ENCODE assay signal across 8 mouse cellular contexts in genomic region chr1:179958871-179959720, GRCm38 (mm10). TPM values are rescaled to one million over a fixed set of nuclear protein-coding genes. Genes with fewer than 3 reads are reported as not detected.
DNase-seq lines count a peak whose midpoint lies in the region; ATAC-seq lines count a peak whose summit lies in the region.

No protein-coding gene starts in this region.

- peak; percentile 37 for ATAC-seq in cerebellum, adult (ENCODE audit: insufficient number of reproducible peaks, low FRiP score, low TSS enrichment)
- no peak; the same call in 1 of the 2 replicates for ATAC-seq in embryonic facial prominence, embryonic 15.5 days (ENCODE audit: insufficient number of reproducible peaks, low FRiP score, low TSS enrichment, low read depth)
- ATAC-seq in hindbrain, embryonic 13.5 days (ENCODE audit: low FRiP score) = peak; percentile 77; the same call in 1 of the 2 replicates

- H3K9ac ChIP-seq in embryonic facial prominence, embryonic 15.5 days = peak overlapping the region; percentile 84
- peak overlapping the region; percentile 93 for H3K9ac ChIP-seq in hindbrain, embryonic 13.5 days

- peak overlapping the region; percentile 79 for H3K4me2 ChIP-seq in embryonic facial prominence, embryonic 15.5 days (replicated peaks)
- H3K4me2 ChIP-seq in hindbrain, embryonic 13.5 days = peak overlapping the region; percentile 84

- no peaks in the 10 kb centered on the region for H3K9me3 ChIP-seq in embryonic facial prominence, embryonic 15.5 days (replicated peaks)
- no peaks in the 10 kb centered on the region for H3K9me3 ChIP-seq in hindbrain, embryonic 13.5 days

- peak overlapping the region; percentile 95 for H3K27ac ChIP-seq in embryonic facial prominence, embryonic 15.5 days (replicated peaks)
- peak overlapping the region; percentile 96 for H3K27ac ChIP-seq in hindbrain, embryonic 13.5 days

- no peak for DNase-seq in cerebellum, adult 11-12 months
- DNase-seq in adrenal gland, postnatal 25 days = peak; percentile 44
- peak; percentile 30 to 37 for DNase-seq in left cerebral cortex, adult 8-10 months (ENCODE audit: low spot score in 2 of 2)
- peak; percentile 43 for DNase-seq in mesoderm, embryonic 11.5 days (ENCODE audit: low read depth, low spot score)
- peak; percentile 13 for DNase-seq in skeletal muscle tissue, adult 2 months (ENCODE audit: low read depth, low spot score)

- WGBS in embryonic facial prominence, embryonic 15.5 days = 4% methylated on average over 41 of the region's 41 CpGs
- WGBS in hindbrain, embryonic 13.5 days = 4% methylated on average over 38 of the region's 41 CpGs

- peak overlapping the region; percentile 69 for H3K4me3 ChIP-seq in embryonic facial prominence, embryonic 15.5 days (replicated peaks)
- H3K4me3 ChIP-seq in hindbrain, embryonic 13.5 days = peak overlapping the region; percentile 79

- H3K36me3 ChIP-seq in embryonic facial prominence, embryonic 15.5 days = no peaks in the 10 kb centered on the region
- H3K36me3 ChIP-seq in hindbrain, embryonic 13.5 days = no peaks in the 10 kb centered on the region

- no peaks in the 10 kb centered on the region; the same call in 1 of the 2 replicates for H3K27me3 ChIP-seq in embryonic facial prominence, embryonic 15.5 days
- H3K27me3 ChIP-seq in hindbrain, embryonic 13.5 days = no peaks in the 10 kb centered on the region

- H3K4me1 ChIP-seq in embryonic facial prominence, embryonic 15.5 days = peaks cover 19% of the 10 kb centered on the region
- peaks cover 32% of the 10 kb centered on the region for H3K4me1 ChIP-seq in hindbrain, embryonic 13.5 days (replicated peaks)

RNA-seq across cellular contexts. Expression of gene Cdc42bpa, which starts 1.2 kb away (rescaled TPM):
- 58.2 and 62.9 TPM in 2 replicates for total RNA-seq in adrenal gland, postnatal 25 days (2021)
- 16.3 and 17.9 TPM in 2 replicates for polyA plus RNA-seq in embryonic facial prominence, embryonic 15.5 days (2015; fragmentation: Nextera tagmentation; extraction: Ambion mirVana)
- polyA plus RNA-seq in hindbrain, embryonic 13.5 days (2015; fragmentation: Nextera tagmentation; extraction: Ambion mirVana) = 23.5 and 26.0 TPM in 2 replicates
- 100 to 1,000 TPM; 222 to 265 (median 238) TPM for total RNA-seq in left cerebral cortex, adult 8-10 months (2022)
